Mouse (Mus musculus): ENCODE data around the gene Ak9. TPM values are rescaled to one million over a fixed set of nuclear protein-coding genes. Genes with fewer than 3 reads are reported as not detected.

Ak9 gene
- polyA plus RNA-seq, 1 experiment from 2014 or later, result 0.14 TPM

- Histone ChIP-seq H3K36me3 (ENCODE audit: control insufficient read depth, insufficient read depth) (no peaks in the 10 kb centered on the region), H3K27ac (ENCODE audit: low read length) (peak within 1 kb of the TSS; percentile 85), H3K4me2 (ENCODE audit: low read length) (peak within 1 kb of the TSS; percentile 98), H3K4me3 (replicated peaks; ENCODE audit: low read length) (peak within 1 kb of the TSS; percentile 96), H3K4me1 (replicated peaks; ENCODE audit: control insufficient read depth, insufficient read depth, low read length) (peaks cover 9% of the 10 kb centered on the region), H3K27me3 (replicated peaks; ENCODE audit: control insufficient read depth, insufficient read depth, low read length) (no peaks in the 10 kb centered on the region), H3K9me3 (ENCODE audit: control insufficient read depth, low read length) (no peaks in the 10 kb centered on the region), H3K9ac (replicated peaks; ENCODE audit: low read depth, low read length) (peak within 1 kb of the TSS; percentile 81)
- ATAC-seq, result peak; percentile 93
- under 1% methylated on average over 38 of the region's 38 CpGs for WGBS
Measured at GRCm38 (mm10) chr10:41302689-41303431, 920 bp upstream of the Ak9 start, which contains the start of gene Fig4. Fig4 (minus strand) TSS chr10:41303260.

GRCm38 (mm10) chr10:41304961-41305455, 1.2 kb downstream of the Ak9 start:
- 81% methylated on average over 9 of the region's 9 CpGs for WGBS

GRCm38 (mm10) chr10:41308205-41308604, 4.4 kb downstream of the Ak9 start:
- ATAC-seq, result no peak
- Histone ChIP-seq H3K4me3 (replicated peaks; ENCODE audit: low read length) (no peak overlapping the region), H3K4me2 (ENCODE audit: low read length) (no peak overlapping the region), H3K36me3 (ENCODE audit: control insufficient read depth, insufficient read depth) (no peaks in the 10 kb centered on the region), H3K27me3 (replicated peaks; ENCODE audit: control insufficient read depth, insufficient read depth, low read length) (no peaks in the 10 kb centered on the region), H3K9ac (replicated peaks; ENCODE audit: low read depth, low read length) (no peak overlapping the region), H3K27ac (ENCODE audit: low read length) (no peak overlapping the region), H3K9me3 (ENCODE audit: control insufficient read depth, low read length) (no peaks in the 10 kb centered on the region), H3K4me1 (replicated peaks; ENCODE audit: control insufficient read depth, insufficient read depth, low read length) (no peaks in the 10 kb centered on the region; the same call in 1 of the 2 replicates)
- 87% methylated on average over 4 of the region's 4 CpGs for WGBS

More at GRCm38 (mm10) chr10:41304961-41305455, 1.2 kb downstream of the Ak9 start:
- Histone ChIP-seq H3K27me3 (replicated peaks; ENCODE audit: control insufficient read depth, insufficient read depth, low read length) (no peaks in the 10 kb centered on the region), H3K4me1 (replicated peaks; ENCODE audit: control insufficient read depth, insufficient read depth, low read length) (peaks cover 9% of the 10 kb centered on the region), H3K4me3 (replicated peaks; ENCODE audit: low read length) (no peak overlapping the region), H3K9me3 (ENCODE audit: control insufficient read depth, low read length) (no peaks in the 10 kb centered on the region), H3K27ac (ENCODE audit: low read length) (no peak overlapping the region), H3K36me3 (ENCODE audit: control insufficient read depth, insufficient read depth) (no peaks in the 10 kb centered on the region), H3K9ac (replicated peaks; ENCODE audit: low read depth, low read length) (no peak overlapping the region), H3K4me2 (ENCODE audit: low read length) (no peak overlapping the region)
- ATAC-seq, result no peak

GRCm38 (mm10) chr10:41315866-41316265, 12.1 kb downstream of the Ak9 start:
- H3K36me3 ChIP-seq (ENCODE audit: control insufficient read depth, insufficient read depth), result no peaks in the 10 kb centered on the region
- H3K9ac ChIP-seq (replicated peaks; ENCODE audit: low read depth, low read length), result no peak overlapping the region
- H3K27ac ChIP-seq (ENCODE audit: low read length), result no peak overlapping the region
- no peak overlapping the region for H3K4me3 ChIP-seq (replicated peaks; ENCODE audit: low read length)
- WGBS, result 46% methylated on average over 3 of the region's 3 CpGs
- ATAC-seq, result peak; percentile 84
- H3K27me3 ChIP-seq (replicated peaks; ENCODE audit: control insufficient read depth, insufficient read depth, low read length), result no peaks in the 10 kb centered on the region
- H3K4me1 ChIP-seq (replicated peaks; ENCODE audit: control insufficient read depth, insufficient read depth, low read length), result no peaks in the 10 kb centered on the region
- no peak overlapping the region for H3K4me2 ChIP-seq (ENCODE audit: low read length)
- H3K9me3 ChIP-seq (ENCODE audit: control insufficient read depth, low read length), result no peaks in the 10 kb centered on the region

- Histone ChIP-seq H3K4me3 (replicated peaks; ENCODE audit: low read length) (no peak overlapping the region), H3K9me3 (ENCODE audit: control insufficient read depth, low read length) (no peaks in the 10 kb centered on the region), H3K27me3 (replicated peaks; ENCODE audit: control insufficient read depth, insufficient read depth, low read length) (no peaks in the 10 kb centered on the region), H3K9ac (replicated peaks; ENCODE audit: low read depth, low read length) (no peak overlapping the region), H3K4me2 (ENCODE audit: low read length) (no peak overlapping the region), H3K27ac (ENCODE audit: low read length) (no peak overlapping the region), H3K4me1 (replicated peaks; ENCODE audit: control insufficient read depth, insufficient read depth, low read length) (no peaks in the 10 kb centered on the region), H3K36me3 (ENCODE audit: control insufficient read depth, insufficient read depth) (no peaks in the 10 kb centered on the region)
- ATAC-seq, result no peak
- 84% methylated on average over 2 of the region's 2 CpGs for WGBS
Measured at GRCm38 (mm10) chr10:41332533-41333043, 28.8 kb downstream of the Ak9 start.

GRCm38 (mm10) chr10:41341346-41341745, 37.6 kb downstream of the Ak9 start:
- no peak for ATAC-seq
- 93% methylated on average over 7 of the region's 7 CpGs for WGBS
- no peaks in the 10 kb centered on the region for H3K27me3 ChIP-seq (replicated peaks; ENCODE audit: control insufficient read depth, insufficient read depth, low read length)
- no peaks in the 10 kb centered on the region for H3K36me3 ChIP-seq (ENCODE audit: control insufficient read depth, insufficient read depth)
- H3K4me3 ChIP-seq (replicated peaks; ENCODE audit: low read length), result no peak overlapping the region
- no peak overlapping the region for H3K27ac ChIP-seq (ENCODE audit: low read length)
- no peaks in the 10 kb centered on the region for H3K4me1 ChIP-seq (replicated peaks; ENCODE audit: control insufficient read depth, insufficient read depth, low read length)
- no peaks in the 10 kb centered on the region for H3K9me3 ChIP-seq (ENCODE audit: control insufficient read depth, low read length)
- no peak overlapping the region for H3K9ac ChIP-seq (replicated peaks; ENCODE audit: low read depth, low read length)
- no peak overlapping the region for H3K4me2 ChIP-seq (ENCODE audit: low read length)

- ATAC-seq, result no peak
- no peak overlapping the region for H3K4me3 ChIP-seq (replicated peaks; ENCODE audit: low read length)
- H3K9ac ChIP-seq (replicated peaks; ENCODE audit: low read depth, low read length), result no peak overlapping the region
- no peak overlapping the region for H3K4me2 ChIP-seq (ENCODE audit: low read length)
- no peaks in the 10 kb centered on the region for H3K9me3 ChIP-seq (ENCODE audit: control insufficient read depth, low read length)
- WGBS, result 90% methylated on average over 9 of the region's 9 CpGs
- no peaks in the 10 kb centered on the region for H3K4me1 ChIP-seq (replicated peaks; ENCODE audit: control insufficient read depth, insufficient read depth, low read length)
- no peaks in the 10 kb centered on the region for H3K36me3 ChIP-seq (ENCODE audit: control insufficient read depth, insufficient read depth)
- H3K27ac ChIP-seq (ENCODE audit: low read length), result no peak overlapping the region
- H3K27me3 ChIP-seq (replicated peaks; ENCODE audit: control insufficient read depth, insufficient read depth, low read length), result no peaks in the 10 kb centered on the region
Measured at GRCm38 (mm10) chr10:41365086-41365485, 61.3 kb downstream of the Ak9 start.

- Histone ChIP-seq H3K27me3 (replicated peaks; ENCODE audit: control insufficient read depth, insufficient read depth, low read length) (no peaks in the 10 kb centered on the region), H3K9me3 (ENCODE audit: control insufficient read depth, low read length) (no peaks in the 10 kb centered on the region), H3K9ac (replicated peaks; ENCODE audit: low read depth, low read length) (no peak overlapping the region), H3K36me3 (ENCODE audit: control insufficient read depth, insufficient read depth) (no peaks in the 10 kb centered on the region), H3K4me2 (ENCODE audit: low read length) (no peak overlapping the region), H3K27ac (ENCODE audit: low read length) (no peak overlapping the region), H3K4me1 (replicated peaks; ENCODE audit: control insufficient read depth, insufficient read depth, low read length) (no peaks in the 10 kb centered on the region), H3K4me3 (replicated peaks; ENCODE audit: low read length) (no peak overlapping the region)
- ATAC-seq, result no peak
- 80% methylated on average over 12 of the region's 12 CpGs for WGBS
Measured at GRCm38 (mm10) chr10:41380466-41380865, 76.7 kb downstream of the Ak9 start.

GRCm38 (mm10) chr10:41385506-41386221, 81.9 kb downstream of the Ak9 start:
- Histone ChIP-seq H3K9me3 (ENCODE audit: control insufficient read depth, low read length) (no peaks in the 10 kb centered on the region), H3K27ac (ENCODE audit: low read length) (no peak overlapping the region), H3K4me1 (replicated peaks; ENCODE audit: control insufficient read depth, insufficient read depth, low read length) (no peaks in the 10 kb centered on the region), H3K27me3 (replicated peaks; ENCODE audit: control insufficient read depth, insufficient read depth, low read length) (no peaks in the 10 kb centered on the region), H3K9ac (replicated peaks; ENCODE audit: low read depth, low read length) (no peak overlapping the region), H3K36me3 (ENCODE audit: control insufficient read depth, insufficient read depth) (no peaks in the 10 kb centered on the region), H3K4me2 (ENCODE audit: low read length) (no peak overlapping the region), H3K4me3 (replicated peaks; ENCODE audit: low read length) (no peak overlapping the region)
- WGBS, result 81% methylated on average over 15 of the region's 15 CpGs
- ATAC-seq, result no peak
